Mouse (Mus musculus) kidney, adult 8-10 months (tissue): ENCODE data around the gene Clrn3.
"Not testable (repeated sequence)": the region's sequence is repeated elsewhere in the genome, so short reads cannot be mapped to it uniquely, and the experiment has no call there.

ENCODE experiments used
- DNase-seq, 2 experiments: peaks; one replicate each; pipeline ENCODE4 v3.0.0; 2022

The Clrn3 gene

GRCm38 (mm10) chr7:135534548-135535189, 6.2 kb upstream of the Clrn3 start:
- no peak for DNase-seq

- DNase-seq, result no peak
Observed at GRCm38 (mm10) chr7:135529068-135529467, 614 bp upstream of the Clrn3 start.

- no peak for DNase-seq
Observed at GRCm38 (mm10) chr7:135527169-135527568, 1.3 kb downstream of the Clrn3 start.

GRCm38 (mm10) chr7:135526574-135527152, 1.8 kb downstream of the Clrn3 start:
- no peak for DNase-seq

DNA sequence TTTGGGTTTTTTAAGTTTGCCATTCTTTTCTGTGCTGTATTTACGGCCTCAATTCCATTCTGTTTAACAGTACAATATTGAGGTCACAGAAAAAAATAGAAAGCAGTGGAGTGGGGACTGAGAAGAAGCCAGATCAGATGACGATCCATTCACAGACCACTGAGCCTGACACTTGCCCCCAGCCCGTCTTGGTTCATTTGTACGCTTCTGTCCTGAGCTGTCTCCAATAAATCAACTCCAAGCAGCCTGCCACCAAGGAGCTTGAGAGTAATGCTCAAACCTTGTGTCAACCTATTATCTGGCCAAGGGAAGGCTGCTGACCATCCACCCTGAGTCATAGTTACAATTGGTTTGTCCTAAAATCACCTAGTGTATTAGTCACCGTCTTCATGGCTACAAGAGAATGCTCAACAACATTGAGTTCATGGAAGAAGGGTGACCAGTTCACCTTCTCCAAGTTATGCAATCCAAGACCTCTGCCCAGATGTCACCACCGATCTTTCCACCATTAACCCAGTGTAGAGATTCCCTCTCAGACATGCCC, 4.0 kb downstream of the Clrn3 start:
- DNase-seq, result no peak

DNA sequence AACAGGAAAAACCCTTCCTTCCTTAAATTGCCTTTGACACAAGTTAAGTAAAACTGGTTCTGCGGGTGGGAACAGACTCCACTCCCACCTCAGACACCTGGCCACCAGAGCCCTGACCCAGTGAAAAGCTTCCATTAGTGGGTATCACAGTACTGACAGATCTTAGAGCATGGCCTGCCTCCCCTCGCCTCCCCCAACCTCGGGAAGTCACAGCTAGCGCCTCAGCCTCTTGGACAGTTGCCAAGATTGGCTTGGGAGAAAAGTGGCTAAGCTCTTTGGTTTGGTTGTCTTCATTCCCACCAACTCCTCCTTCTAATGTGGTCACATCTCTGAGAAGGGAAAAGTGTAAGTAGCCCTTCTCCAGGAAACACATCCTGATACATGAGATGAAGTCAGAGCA, 4.5 kb downstream of the Clrn3 start:
- no peak for DNase-seq

DNA sequence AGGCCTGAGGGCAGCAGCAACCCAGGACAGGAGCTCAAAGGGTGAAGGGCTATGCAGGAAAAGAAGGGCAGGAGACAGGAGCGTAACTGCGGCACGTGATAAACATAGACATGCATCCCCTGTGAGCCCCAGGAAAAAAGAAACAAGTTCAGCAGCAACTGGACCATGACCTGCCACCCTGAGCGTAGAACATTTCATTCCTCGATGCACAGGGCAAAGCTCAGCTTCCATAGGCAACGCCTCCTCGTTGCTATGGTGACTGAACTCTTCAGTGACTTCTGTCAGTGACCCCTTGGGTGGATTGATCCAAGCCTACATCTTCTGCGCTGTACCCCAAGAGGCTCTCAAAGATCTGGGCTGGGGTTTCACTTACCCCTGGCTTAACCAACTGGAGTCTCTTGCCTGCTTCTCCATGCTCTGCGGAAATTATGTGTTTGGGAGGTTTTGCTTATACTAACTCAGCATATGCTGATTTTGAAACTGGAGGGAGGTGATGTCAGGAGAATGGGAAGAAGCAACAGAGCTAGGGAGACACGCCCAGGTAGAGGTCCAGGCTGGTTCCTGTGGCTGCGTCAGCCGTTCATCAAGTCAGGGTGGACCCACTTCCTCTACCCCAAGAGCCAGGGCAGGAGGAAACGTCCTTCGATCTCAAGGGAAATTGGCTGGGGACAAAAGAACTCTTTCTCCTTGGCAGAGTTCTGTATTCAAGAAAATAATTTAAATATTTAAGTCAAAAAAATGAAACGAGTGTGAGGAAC, 6.5 kb downstream of the Clrn3 start:
- peak; percentile 87 to 91 for DNase-seq

- DNase-seq, result no peak
Observed at GRCm38 (mm10) chr7:135520241-135520640, 8.2 kb downstream of the Clrn3 start.

- no peak for DNase-seq
Observed at GRCm38 (mm10) chr7:135517191-135517590, 11.3 kb downstream of the Clrn3 start.

GRCm38 (mm10) chr7:135511723-135512122, 16.7 kb downstream of the Clrn3 start:
- DNase-seq, result no peak

GRCm38 (mm10) chr7:135510431-135510830, 18.0 kb downstream of the Clrn3 start:
- peak; percentile 50 to 59 for DNase-seq

- DNase-seq, result no peak
Observed at GRCm38 (mm10) chr7:135509272-135509671, 19.2 kb downstream of the Clrn3 start.

DNA sequence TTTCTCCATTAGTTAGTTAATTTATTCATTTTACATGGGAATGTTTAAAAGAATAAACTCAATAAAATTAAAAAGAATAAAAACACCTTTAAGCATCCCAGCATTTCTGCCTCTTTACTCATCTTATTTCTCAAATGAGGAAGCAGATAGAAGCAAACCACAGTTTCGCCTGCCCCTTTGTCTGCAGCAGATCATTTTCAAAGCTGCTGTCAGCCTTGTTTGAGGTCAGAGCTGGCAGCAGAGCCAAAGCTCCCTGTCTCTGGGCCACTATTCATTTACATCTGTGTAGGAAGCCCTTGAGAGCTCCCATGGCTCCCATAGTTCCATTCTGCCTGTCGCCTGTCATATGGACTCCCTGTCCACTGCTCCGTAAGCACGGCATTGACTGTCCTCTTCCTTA, 19.9 kb downstream of the Clrn3 start:
- no peak for DNase-seq

- not testable (repeated sequence) for DNase-seq
Observed at GRCm38 (mm10) chr7:135506506-135506905, 21.9 kb downstream of the Clrn3 start.

DNA sequence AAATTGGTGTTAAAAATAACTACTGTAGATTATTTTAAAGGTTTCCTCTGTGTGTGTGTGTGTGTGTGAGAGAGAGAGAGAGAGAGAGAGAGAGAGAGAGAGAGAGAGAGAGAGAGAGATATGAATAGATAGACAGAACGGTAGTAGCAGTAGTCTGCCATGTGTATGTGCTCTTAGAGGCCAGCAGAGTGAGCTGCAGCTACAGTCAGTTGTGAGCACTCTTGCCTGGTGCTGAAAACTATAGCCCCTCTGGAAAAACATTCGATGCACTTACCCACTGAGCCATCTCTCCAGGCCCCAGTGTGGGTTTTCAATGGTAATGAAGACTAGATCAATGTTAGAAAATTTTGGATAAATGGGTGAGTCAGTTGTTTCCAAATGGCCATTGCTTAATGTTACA, 29.1 kb downstream of the Clrn3 start:
- no peak for DNase-seq

DNA sequence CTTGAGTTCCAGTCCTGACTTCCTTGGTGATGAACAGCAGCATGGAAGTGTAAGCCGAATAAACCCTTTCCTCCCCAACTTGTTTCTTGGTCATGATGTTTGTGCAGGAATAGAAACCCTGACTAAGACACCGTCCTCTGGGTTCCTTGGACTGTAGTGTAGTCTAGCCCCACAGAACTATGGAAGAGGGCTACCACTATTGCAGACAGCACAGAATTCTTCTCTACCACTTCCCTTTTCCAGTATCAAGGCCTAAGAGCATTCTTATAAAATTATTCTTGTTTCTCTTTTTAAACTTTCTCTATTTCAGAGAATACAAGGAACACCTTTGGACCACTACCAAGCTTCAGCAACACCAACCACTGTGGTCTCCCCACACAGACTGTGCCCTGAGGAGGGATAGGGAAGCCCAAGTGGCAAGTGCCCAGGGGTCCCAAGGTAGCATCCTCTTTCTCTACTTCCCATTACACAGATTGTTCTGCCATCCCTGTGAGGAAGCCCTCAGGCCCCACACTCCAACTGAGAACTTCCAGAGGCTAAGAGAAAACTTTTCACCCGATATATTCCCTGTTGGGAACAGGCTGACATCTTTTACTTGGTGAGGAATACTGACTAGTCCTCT, 29.8 kb downstream of the Clrn3 start:
- no peak for DNase-seq

DNA sequence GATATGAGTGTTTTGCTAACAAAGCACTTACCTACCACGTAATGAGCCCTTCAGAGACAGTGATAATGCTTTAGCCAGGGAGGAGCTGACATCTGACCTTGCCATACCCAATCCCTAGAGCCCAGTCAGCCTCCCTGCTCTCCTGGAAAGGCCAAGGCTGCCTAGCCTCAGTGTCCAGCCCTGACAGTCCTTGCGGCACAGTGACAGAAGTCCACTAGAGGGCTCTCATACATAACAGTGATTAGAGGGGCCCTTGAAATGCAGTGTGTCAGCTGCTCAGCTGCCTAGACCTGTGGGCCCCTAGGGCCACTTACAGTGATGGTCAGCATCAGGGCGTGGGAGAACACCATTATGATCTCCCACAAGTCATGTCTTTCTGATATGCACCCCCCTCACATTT, 33.2 kb downstream of the Clrn3 start:
- peak in 1 of 2 experiments; percentile 21 for DNase-seq

DNA sequence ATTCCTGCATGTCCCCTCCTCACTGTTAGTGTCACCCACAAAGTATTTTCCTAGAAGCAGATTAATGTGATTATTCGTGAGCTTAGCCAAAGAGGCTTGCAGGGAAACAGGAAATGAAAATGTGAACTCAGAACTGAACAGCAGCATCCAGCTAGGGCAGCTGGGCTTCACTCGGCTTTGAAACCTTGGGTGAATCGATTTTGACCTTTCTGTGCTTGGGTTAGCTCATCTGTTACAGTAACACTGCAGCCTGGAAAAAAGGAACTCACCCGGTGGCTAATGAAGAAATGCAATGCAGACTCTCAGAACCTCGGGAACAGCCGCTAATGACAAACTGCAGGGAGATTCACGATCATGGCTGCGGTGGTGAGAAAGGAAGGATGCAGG, 38.0 kb downstream of the Clrn3 start:
- DNase-seq, result no peak

GRCm38 (mm10) chr7:135489724-135490499, 38.5 kb downstream of the Clrn3 start:
- no peak for DNase-seq

- no peak for DNase-seq
Observed at GRCm38 (mm10) chr7:135488214-135488810, 40.1 kb downstream of the Clrn3 start.

GRCm38 (mm10) chr7:135487423-135487822, 41.0 kb downstream of the Clrn3 start:
- DNase-seq, result peak in 1 of 2 experiments; percentile 64
